Mouse (Mus musculus) MEL (cell line): ENCODE measurements around the gene Zfp759. TPM values are rescaled to one million over a fixed set of nuclear protein-coding genes. Genes with fewer than 3 reads are reported as not detected.
"Not testable (repeated sequence)": the region's sequence is repeated elsewhere in the genome, so short reads cannot be mapped to it uniquely, and the experiment has no call there.

ENCODE experiments used
- DNase-seq: peaks from one replicate; pipeline ENCODE4 v3.0.0; 2011; ENCODE audit warnings: low read depth, low spot score
- H3K27ac ChIP-seq: 2 replicates; pipeline ENCODE4 v1.5.1; 2012; ENCODE audit warnings: low read depth, mild to moderate bottlenecking, control low read depth, low read length, moderate library complexity; ENCODE audit not compliant: control insufficient read depth
- H3K27me3 ChIP-seq, 2 experiments: fragments of 150-350 bp in 1 of 2; sonication (generic) in 1 of 2; 2 replicates each; pipeline ENCODE4 v1.6.1; 2012; ENCODE audit warnings: low read length in 2 of 2, mild to moderate bottlenecking in 2 of 2, improper control_type of control experiment in 1 of 2, moderate library complexity in 1 of 2; ENCODE audit not compliant: insufficient read depth in 2 of 2, control insufficient read depth in 1 of 2
- H3K36me3 ChIP-seq, 2 experiments: 2 replicates each; pipeline ENCODE4 v1.6.1; 2012 to 2014; ENCODE audit warnings: low read length in 2 of 2, improper control_type of control experiment in 1 of 2, inconsistent platforms in 1 of 2, mild to moderate bottlenecking in 1 of 2; ENCODE audit not compliant: insufficient read depth in 2 of 2, control insufficient read depth in 1 of 2
- H3K4me1 ChIP-seq, 2 experiments: fragments of 150-350 bp in 1 of 2; sonication (generic) in 1 of 2; 2 replicates each; pipeline ENCODE4 v1.6.1; 2012; ENCODE audit warnings: low read length in 2 of 2, improper control_type of control experiment in 1 of 2, mild to moderate bottlenecking in 1 of 2; ENCODE audit not compliant: insufficient read depth in 2 of 2, control insufficient read depth in 1 of 2
- H3K4me3 ChIP-seq, 2 experiments: fragments of 150-350 bp in 1 of 2; sonication (generic) in 1 of 2; 2 replicates each; pipeline ENCODE4 v1.5.1; 2012; ENCODE audit warnings: low read depth in 2 of 2, low read length in 2 of 2, mild to moderate bottlenecking in 2 of 2, moderate library complexity in 2 of 2, control low read depth in 1 of 2, improper control_type of control experiment in 1 of 2; ENCODE audit not compliant: control insufficient read depth in 1 of 2, insufficient read depth in 1 of 2
- H3K79me2 ChIP-seq: 2 replicates; pipeline ENCODE4 v1.6.1; 2012; ENCODE audit warnings: mild to moderate bottlenecking, low read length, moderate library complexity; ENCODE audit not compliant: control insufficient read depth, poor library complexity, insufficient read depth
- H3K9ac ChIP-seq: 2 replicates; pipeline ENCODE4 v1.6.1; 2012; ENCODE audit warnings: low read depth, mild to moderate bottlenecking, control low read depth, low read length, moderate library complexity; ENCODE audit not compliant: control insufficient read depth, poor library complexity, severe bottlenecking
- H3K9me3 ChIP-seq: fragments of 150-350 bp; sonication (generic); replicated peaks from 2 replicates; pipeline ENCODE4 v1.6.1; 2012; ENCODE audit warnings: mild to moderate bottlenecking, low read length, improper control_type of control experiment, moderate library complexity; ENCODE audit not compliant: insufficient read depth
- BHLHE40 ChIP-seq: IDR thresholded peaks from 2 replicates; pipeline ENCODE4 v1.6.1; 2012; ENCODE audit warnings: low read depth, mild to moderate bottlenecking, inconsistent platforms, low read length, improper control_type of control experiment, borderline replicate concordance
- CHD1 ChIP-seq: IDR thresholded peaks from 2 replicates; pipeline ENCODE4 v1.6.1; 2012; ENCODE audit warnings: low read depth, mild to moderate bottlenecking, inconsistent platforms, low read length, improper control_type of control experiment
- EP300 ChIP-seq, 2 experiments: IDR thresholded peaks; 2 replicates each; pipeline ENCODE4 v1.6.1; 2011; ENCODE audit warnings: improper control_type of control experiment in 2 of 2, low read length in 2 of 2, low read depth in 1 of 2, mild to moderate bottlenecking in 1 of 2
- ETS1 ChIP-seq: IDR thresholded peaks from 2 replicates; pipeline ENCODE4 v1.6.1; 2012; ENCODE audit warnings: low read depth, mild to moderate bottlenecking, inconsistent platforms, low read length, improper control_type of control experiment, moderate library complexity
- GATA1 ChIP-seq: IDR thresholded peaks from 2 replicates; pipeline ENCODE4 v1.6.1; 2011; ENCODE audit warnings: low read depth, low read length, improper control_type of control experiment
- HCFC1 ChIP-seq: IDR thresholded peaks from 2 replicates; pipeline ENCODE4 v1.6.1; 2012; ENCODE audit warnings: low read depth, mild to moderate bottlenecking, inconsistent platforms, low read length, improper control_type of control experiment, moderate library complexity
- JUND ChIP-seq: IDR thresholded peaks from 2 replicates; pipeline ENCODE4 v1.6.1; 2011; ENCODE audit warnings: low read depth, mild to moderate bottlenecking, improper control_type of control experiment, low read length
- KAT2A ChIP-seq: conservative IDR thresholded peaks from 2 replicates; pipeline ENCODE4 v1.6.1; 2012; ENCODE audit warnings: low read depth, low read length, improper control_type of control experiment, inconsistent platforms
- MAX ChIP-seq: IDR thresholded peaks from 2 replicates; pipeline ENCODE4 v1.6.1; 2011; ENCODE audit warnings: low read length, improper control_type of control experiment
- NRF1 ChIP-seq: IDR thresholded peaks from 2 replicates; pipeline ENCODE4 v1.6.1; 2014; ENCODE audit warnings: low read depth, mild to moderate bottlenecking, inconsistent platforms, low read length, improper control_type of control experiment, moderate library complexity; ENCODE audit not compliant: poor library complexity, insufficient read depth, severe bottlenecking
- POLR2AphosphoS2 ChIP-seq: IDR thresholded peaks from 2 replicates; pipeline ENCODE4 v1.6.1; 2011; ENCODE audit warnings: low read length, improper control_type of control experiment
- RCOR1 ChIP-seq: IDR thresholded peaks from 2 replicates; pipeline ENCODE4 v1.6.1; 2012; ENCODE audit warnings: low read depth, mild to moderate bottlenecking, inconsistent platforms, low read length, improper control_type of control experiment
- SIN3A ChIP-seq: IDR thresholded peaks from 2 replicates; pipeline ENCODE4 v1.6.1; 2012; ENCODE audit warnings: low read length, improper control_type of control experiment, inconsistent platforms
- SMC3 ChIP-seq: IDR thresholded peaks from 2 replicates; pipeline ENCODE4 v1.6.1; 2011; ENCODE audit warnings: low read depth, low read length, improper control_type of control experiment
- USF1 ChIP-seq: IDR thresholded peaks from 2 replicates; pipeline ENCODE4 v1.6.1; 2014; ENCODE audit warnings: low read depth, mild to moderate bottlenecking, inconsistent platforms, low read length, improper control_type of control experiment, moderate library complexity
- USF2 ChIP-seq, 2 experiments: IDR thresholded peaks; 2 replicates each; pipeline ENCODE4 v1.6.1; 2011 to 2012; ENCODE audit warnings: improper control_type of control experiment in 2 of 2, low read length in 2 of 2, borderline replicate concordance in 1 of 2, inconsistent platforms in 1 of 2, low read depth in 1 of 2, mild to moderate bottlenecking in 1 of 2; ENCODE audit not compliant: insufficient read depth in 1 of 2
- ZMIZ1 ChIP-seq: IDR thresholded peaks from 2 replicates; pipeline ENCODE4 v1.6.1; 2012; ENCODE audit warnings: low read depth, mild to moderate bottlenecking, inconsistent platforms, low read length, improper control_type of control experiment, moderate library complexity
- ZNF384 ChIP-seq: IDR thresholded peaks from 2 replicates; pipeline ENCODE4 v1.6.1; 2012; ENCODE audit warnings: low read depth, mild to moderate bottlenecking, inconsistent platforms, low read length, improper control_type of control experiment
- polyA plus RNA-seq, 2 experiments: library from polyadenylated mRNA; stranded (reverse) in 1 of 2; unstranded in 1 of 2; fragments of >175 nt in 1 of 2; fragments of >200 nt in 1 of 2; gene quantifications; 2 replicates each; pipeline versions ENCODE4 v1.2.1 to v1.2.4; 2012; ENCODE audit warnings: low replicate concordance in 2 of 2, low read depth in 1 of 2; ENCODE audit not compliant: insufficient read length in 2 of 2, insufficient read depth in 1 of 2, missing spikeins in 1 of 2
- total RNA-seq: library from RNA; depleted of rRNA; stranded (reverse); fragments of 300-350 nt; gene quantifications from 2 replicates; pipeline ENCODE4 v1.2.3, GENCODE M21; 2012

Gene Zfp759
- total and polyA plus RNA-seq, 3 experiments: 1.5 to 2.3 TPM; not detected in 1

DNA sequence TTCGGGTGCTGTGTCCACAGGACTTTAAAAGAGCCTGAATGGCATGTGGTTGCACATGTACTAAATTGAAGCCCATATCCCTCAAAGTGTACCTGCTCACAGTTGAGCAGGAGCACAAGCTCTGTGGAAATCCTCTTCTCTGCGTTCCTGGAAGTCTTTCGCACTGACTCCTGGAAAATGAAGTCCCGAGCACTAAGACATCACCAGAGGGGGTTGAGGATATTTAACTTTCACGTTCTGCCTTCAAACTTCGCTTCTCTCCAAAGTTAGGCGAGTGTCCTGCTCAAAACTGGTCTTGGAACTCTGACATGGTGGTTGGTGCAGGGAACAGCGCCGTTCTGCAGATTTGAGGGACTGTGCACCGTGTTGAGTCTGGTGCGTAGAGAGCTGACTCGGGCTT lies 9.4 kb upstream of the Zfp759 start:
- Histone ChIP-seq H3K4me1 (peaks cover 0 to 8% of the 10 kb centered on the region in 2 experiments; a peak in 2 of 4 replicates), H3K36me3 (peaks cover 0 to 11% of the 10 kb centered on the region in 2 experiments; a peak in 2 of 4 replicates), H3K9ac (no peak overlapping the region), H3K27me3 (no peaks in the 10 kb centered on the region), H3K4me3 (no peak overlapping the region), H3K9me3 (no peaks in the 10 kb centered on the region), H3K79me2 (peaks cover 6% of the 10 kb centered on the region), H3K27ac (no peak overlapping the region)
- TF ChIP-seq POLR2AphosphoS2: no peak
- TF ChIP-seq NRF1: no peak
- no peak for TF ChIP-seq MAX
- no peak for DNase-seq

DNA sequence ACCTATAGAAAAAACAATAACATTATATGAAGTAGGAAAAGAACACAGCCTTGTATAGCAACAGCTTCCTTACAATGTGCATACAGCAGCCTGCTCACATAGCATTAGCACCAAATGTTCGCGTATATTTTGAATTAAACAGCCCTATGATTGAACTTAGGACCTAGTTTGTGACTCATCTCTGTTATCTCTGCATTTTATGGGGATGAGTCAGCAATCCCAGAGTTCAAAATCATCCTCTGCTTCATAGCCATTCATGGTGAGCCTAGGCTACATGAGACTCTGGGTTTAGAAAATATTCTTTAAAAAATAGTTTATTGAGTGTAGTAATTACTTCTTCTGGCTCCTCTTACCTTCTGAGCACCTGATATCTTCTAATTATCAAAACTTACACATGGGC lies 8.2 kb upstream of the Zfp759 start:
- Histone ChIP-seq H3K4me3 (no peak overlapping the region), H3K9ac (no peak overlapping the region), H3K27me3 (no peaks in the 10 kb centered on the region), H3K9me3 (no peaks in the 10 kb centered on the region), H3K4me1 (peaks cover 0 to 2% of the 10 kb centered on the region in 2 experiments; a peak in 2 of 4 replicates), H3K27ac (no peak overlapping the region), H3K79me2 (peaks cover under 1% of the 10 kb centered on the region; the same call in 1 of the 2 replicates), H3K36me3 (peaks cover 0 to 8% of the 10 kb centered on the region in 2 experiments; a peak in 2 of 4 replicates)
- DNase-seq: peak; percentile 51
- TF ChIP-seq ETS1: peak; percentile 16; the same call in 1 of the 2 replicates
- TF ChIP-seq CHD1: no peak
- peak; percentile 50 for TF ChIP-seq GATA1

DNA sequence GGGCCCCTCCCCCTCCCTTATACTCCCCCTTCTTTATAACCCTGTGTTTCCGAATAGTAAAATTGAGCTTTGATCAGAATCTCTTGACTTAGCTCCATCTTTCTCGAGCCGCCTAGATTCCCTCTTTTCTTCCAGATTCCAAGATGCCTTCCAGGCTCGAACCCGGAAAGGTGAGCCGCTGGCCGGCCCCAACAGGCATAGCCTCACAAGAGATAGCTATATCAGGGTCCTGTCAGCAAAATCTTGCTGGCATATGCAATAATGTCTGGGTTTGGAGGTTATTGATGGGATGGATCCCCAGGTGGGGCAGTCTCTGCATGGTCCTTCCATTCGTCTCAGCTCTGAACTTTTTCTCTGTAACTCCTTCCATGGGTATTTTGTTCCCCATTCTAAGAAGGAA lies 5.3 kb upstream of the Zfp759 start, which contains the start of gene Rslcan18:
TSS of gene Rslcan18 (minus strand) at position 101 of the 400 bp plus-strand sequence.
- not testable (repeated sequence) for DNase-seq, H3K4me1 ChIP-seq, H3K27ac ChIP-seq, H3K27me3 ChIP-seq, H3K9ac ChIP-seq, H3K4me3 ChIP-seq, H3K9me3 ChIP-seq, H3K79me2 ChIP-seq, H3K36me3 ChIP-seq

DNA sequence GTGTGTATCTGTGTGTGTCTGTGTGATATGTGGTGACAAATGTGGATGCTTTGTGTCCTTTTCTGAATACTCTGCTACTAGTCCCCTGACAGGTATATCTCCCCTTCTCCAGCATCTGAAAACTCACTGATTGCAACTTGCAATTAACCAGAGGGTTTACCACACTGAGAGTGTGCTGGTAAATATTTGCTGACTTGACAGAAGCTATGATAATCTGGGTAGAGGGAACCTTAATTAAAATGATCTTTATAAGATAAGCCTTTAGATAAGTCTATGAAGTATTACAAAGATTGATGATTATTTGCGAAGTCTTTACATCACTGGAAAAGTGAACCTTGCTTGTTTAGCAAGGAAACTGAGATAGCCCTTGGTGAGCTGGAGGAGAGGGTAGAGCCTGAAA lies 3.0 kb downstream of the Zfp759 start:
- H3K4me1 ChIP-seq: no peaks in the 10 kb centered on the region
- H3K9me3 ChIP-seq: no peaks in the 10 kb centered on the region
- no peak overlapping the region for H3K9ac ChIP-seq
- no peak for DNase-seq
- H3K36me3 ChIP-seq: no peaks in the 10 kb centered on the region; a peak in 1 of 4 replicates
- no peak for TF ChIP-seq ZNF384
- no peak for TF ChIP-seq ZMIZ1
- TF ChIP-seq CHD1: no peak
- TF ChIP-seq POLR2AphosphoS2: no peak
- TF ChIP-seq JUND: no peak
- TF ChIP-seq GATA1: no peak
- no peak for TF ChIP-seq USF2 (IDR thresholded peaks at IDR 0.05; ENCODE audit: borderline replicate concordance in 1 of 2, insufficient read depth in 1 of 2, low read depth in 1 of 2, low read length in 2 of 2)
- no peak for TF ChIP-seq KAT2A
- TF ChIP-seq HCFC1: no peak
- no peak for TF ChIP-seq USF1
- no peak for TF ChIP-seq BHLHE40
- TF ChIP-seq SIN3A: no peak
- no peak for TF ChIP-seq MAX
- no peak for TF ChIP-seq SMC3
- TF ChIP-seq EP300 (IDR thresholded peaks at IDR 0.05; ENCODE audit: low read depth in 1 of 2, low read length in 2 of 2): no peak
- TF ChIP-seq RCOR1: no peak
- no peak overlapping the region for H3K27ac ChIP-seq
- H3K79me2 ChIP-seq: no peaks in the 10 kb centered on the region
- H3K4me3 ChIP-seq: no peak overlapping the region
- H3K27me3 ChIP-seq: no peaks in the 10 kb centered on the region
